Mouse (Mus musculus): Measurements from ENCODE around the gene Ccr9.

Ccr9 gene

GRCm38 (mm10) chr9:123802896-123803295, 124.7 kb downstream of the Ccr9 start:
- peak; percentile 43 for DNase-seq (ENCODE audit: low read depth)

GRCm38 (mm10) chr9:123805241-123805640, 127.0 kb downstream of the Ccr9 start:
- no peak for DNase-seq (ENCODE audit: low read depth)

GRCm38 (mm10) chr9:123806267-123806666, 128.0 kb downstream of the Ccr9 start, which contains the start of gene Cxcr6:
Gene Cxcr6 (plus strand): TSS chr9:123806475.
- DNase-seq (ENCODE audit: low read depth): no peak

- DNase-seq (ENCODE audit: low read depth): no peak
Measured at GRCm38 (mm10) chr9:123808583-123808982, 130.3 kb downstream of the Ccr9 start.

- no peak for DNase-seq (ENCODE audit: low read depth)
Measured at GRCm38 (mm10) chr9:123811831-123812230, 133.6 kb downstream of the Ccr9 start.

GRCm38 (mm10) chr9:123814326-123814725, 136.1 kb downstream of the Ccr9 start:
- no peak for DNase-seq (ENCODE audit: low read depth)

GRCm38 (mm10) chr9:123814821-123815220, 136.6 kb downstream of the Ccr9 start:
- DNase-seq (ENCODE audit: low read depth): no peak

GRCm38 (mm10) chr9:123815444-123815843, 137.2 kb downstream of the Ccr9 start:
- DNase-seq (ENCODE audit: low read depth): peak; percentile 32

GRCm38 (mm10) chr9:123815996-123816395, 137.8 kb downstream of the Ccr9 start:
- peak; percentile 12 for DNase-seq (ENCODE audit: low read depth)

- peak; percentile 81 for DNase-seq (ENCODE audit: low read depth)
Measured at GRCm38 (mm10) chr9:123818601-123819000, 140.4 kb downstream of the Ccr9 start.

GRCm38 (mm10) chr9:123826631-123827030, 148.4 kb downstream of the Ccr9 start:
- DNase-seq (ENCODE audit: low read depth): no peak

GRCm38 (mm10) chr9:123828916-123829315, 150.7 kb downstream of the Ccr9 start:
- DNase-seq (ENCODE audit: low read depth): no peak

Data from NIH3T3 (cell line).